Mouse (Mus musculus) spleen, postnatal 10 days (tissue): Measurements from ENCODE around the gene Fstl4.

Experiments
- DNase-seq, 2 experiments: peaks; one replicate each; pipeline ENCODE4 v3.0.0; 2021 to 2022; ENCODE audit warnings: low spot score in 2 of 2

The Fstl4 gene

DNA sequence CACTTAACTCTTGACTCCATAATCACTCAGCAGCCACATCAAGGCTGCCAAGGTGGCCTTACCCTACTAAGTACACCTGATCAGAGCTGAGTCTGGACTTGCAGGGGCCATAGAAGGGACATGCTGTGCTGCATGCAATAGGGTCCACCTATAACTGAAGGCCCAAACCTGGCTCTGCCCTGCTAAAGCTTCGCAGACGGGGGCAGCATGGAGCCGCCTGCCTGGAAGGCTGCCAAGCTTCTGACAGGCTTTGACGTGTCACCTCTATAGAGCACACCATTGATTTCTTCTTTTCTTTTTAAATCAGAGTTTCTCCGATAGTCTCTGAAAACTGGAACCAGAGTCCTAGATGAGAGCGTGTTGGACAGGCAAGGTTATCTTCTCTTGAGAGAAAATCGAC, 146.4 kb downstream of the Fstl4 start:
- DNase-seq = no peak

DNA sequence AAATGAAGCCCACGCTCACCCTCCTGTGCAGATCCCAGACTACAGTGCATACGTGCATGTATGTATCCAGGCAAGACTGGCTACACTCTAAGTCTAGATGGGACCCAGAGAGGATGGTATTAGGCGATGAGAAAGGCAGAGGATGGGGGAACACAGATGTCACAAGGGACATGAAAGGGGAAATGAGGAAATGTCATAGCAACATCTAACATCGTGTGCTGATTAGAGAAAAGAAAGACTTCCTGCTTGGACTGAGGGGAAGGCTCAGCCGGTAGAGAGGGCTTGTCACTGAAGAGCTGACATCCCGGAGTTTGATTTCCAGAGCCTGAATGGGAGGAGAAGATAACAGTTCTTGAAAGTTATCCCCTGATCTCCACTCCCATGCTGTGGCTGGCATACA, 150.0 kb downstream of the Fstl4 start:
- DNase-seq = no peak

- no peak for DNase-seq
Measured at GRCm38 (mm10) chr11:52915648-52916047, 151.2 kb downstream of the Fstl4 start.

GRCm38 (mm10) chr11:52919231-52919960, 155.0 kb downstream of the Fstl4 start:
- no peak for DNase-seq

DNA sequence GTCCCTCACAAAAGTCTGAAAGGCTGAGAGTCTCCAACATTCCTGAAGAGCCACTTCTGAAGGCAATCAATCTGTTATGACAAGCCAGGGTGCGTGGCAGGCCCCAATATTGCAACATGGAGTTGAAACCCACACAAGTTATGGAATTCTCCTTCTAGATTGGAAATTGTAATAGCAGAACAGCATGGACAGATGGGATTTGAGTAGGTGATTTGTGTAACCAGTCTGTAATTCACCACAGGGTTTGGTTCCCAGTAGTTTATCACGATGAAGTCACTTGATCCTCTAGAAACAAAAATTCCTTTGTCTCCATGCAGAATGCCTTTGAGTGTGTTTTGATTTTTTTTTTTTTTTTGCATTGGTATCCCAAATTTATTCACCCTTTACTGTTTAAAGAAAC, 159.8 kb downstream of the Fstl4 start:
- DNase-seq = no peak

DNA sequence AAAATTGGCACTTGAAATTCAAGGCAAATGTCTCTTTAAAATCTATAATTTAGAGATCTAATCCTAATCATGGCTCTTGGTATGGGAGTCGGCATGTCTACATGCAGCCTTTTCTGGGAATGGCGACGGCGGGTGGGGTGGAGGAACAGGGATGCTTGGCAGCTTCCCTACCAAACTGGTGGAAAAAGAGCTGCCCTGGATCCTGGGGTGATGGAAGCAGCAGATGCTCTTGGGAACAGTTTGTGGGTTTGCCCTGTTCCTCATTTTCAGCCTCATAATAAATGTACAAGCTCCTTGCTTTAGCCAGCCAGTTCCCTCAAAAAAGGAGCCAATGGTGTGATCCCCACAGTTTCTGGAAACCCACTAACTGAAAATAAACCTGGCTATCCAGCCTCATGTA, 163.9 kb downstream of the Fstl4 start:
- no peak for DNase-seq

- DNase-seq = no peak
Measured at GRCm38 (mm10) chr11:52939336-52940070, 175.1 kb downstream of the Fstl4 start.

DNA sequence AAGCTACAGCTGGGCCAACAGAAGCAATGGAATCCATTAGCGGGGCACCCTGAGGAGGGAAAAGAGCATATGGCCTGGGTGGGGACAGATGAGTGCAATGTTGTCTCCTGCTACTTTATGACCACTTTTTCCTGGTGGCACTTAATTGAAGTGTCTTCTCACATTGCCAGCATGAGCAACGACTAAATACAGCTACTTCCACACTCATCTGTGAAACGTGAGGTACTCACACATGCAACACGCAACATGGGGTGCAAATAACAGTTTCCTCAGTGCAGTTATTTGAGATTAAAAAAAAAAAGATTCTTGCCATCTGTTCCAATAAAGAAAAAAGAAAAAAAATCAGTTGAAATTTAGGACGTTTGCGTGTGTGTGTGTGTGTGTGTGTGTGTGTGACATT, 178.5 kb downstream of the Fstl4 start:
- no peak for DNase-seq

- DNase-seq = no peak
Measured at GRCm38 (mm10) chr11:52954995-52955394, 190.6 kb downstream of the Fstl4 start.

DNA sequence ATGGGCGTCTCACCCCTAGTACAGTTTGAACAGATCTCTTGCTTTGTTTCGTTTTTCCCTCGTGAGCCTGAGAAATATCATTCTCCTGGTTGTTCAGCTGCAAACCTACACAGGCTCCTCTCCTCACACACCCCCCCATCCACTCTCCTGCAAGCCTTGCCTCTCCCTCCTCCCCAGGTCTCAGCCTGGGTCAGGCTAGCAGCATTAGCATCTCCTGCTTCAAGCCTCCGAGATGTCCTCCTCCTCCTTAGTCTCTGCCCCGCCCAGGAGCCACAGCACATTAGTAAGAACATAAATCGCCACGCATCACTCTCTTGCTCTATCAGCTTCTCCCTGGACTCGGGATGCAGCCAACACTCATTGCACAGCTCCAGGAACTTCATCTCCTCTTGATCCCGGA, 204.4 kb downstream of the Fstl4 start:
- no peak for DNase-seq

DNA sequence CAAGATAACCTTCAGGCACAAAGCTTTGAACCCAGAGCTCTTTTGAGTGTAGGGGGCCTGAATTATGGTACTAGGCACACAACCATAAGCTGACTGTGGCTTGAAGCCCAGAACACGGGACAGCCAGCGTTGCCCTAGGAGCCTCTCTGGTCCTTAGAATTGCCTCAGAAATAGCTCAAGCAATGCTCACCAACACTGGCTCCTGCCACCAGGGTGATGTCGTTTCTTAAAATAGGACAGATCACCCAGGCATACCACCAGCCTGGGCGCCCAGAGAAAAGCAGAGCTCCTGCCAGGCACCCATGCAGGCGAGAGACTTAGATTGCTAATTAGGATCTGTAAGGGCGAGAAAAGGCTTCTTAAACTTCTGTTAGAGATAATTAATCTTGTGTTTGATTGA, 206.0 kb downstream of the Fstl4 start:
- DNase-seq = no peak

GRCm38 (mm10) chr11:52986986-52987385, 222.6 kb downstream of the Fstl4 start:
- DNase-seq = no peak

DNA sequence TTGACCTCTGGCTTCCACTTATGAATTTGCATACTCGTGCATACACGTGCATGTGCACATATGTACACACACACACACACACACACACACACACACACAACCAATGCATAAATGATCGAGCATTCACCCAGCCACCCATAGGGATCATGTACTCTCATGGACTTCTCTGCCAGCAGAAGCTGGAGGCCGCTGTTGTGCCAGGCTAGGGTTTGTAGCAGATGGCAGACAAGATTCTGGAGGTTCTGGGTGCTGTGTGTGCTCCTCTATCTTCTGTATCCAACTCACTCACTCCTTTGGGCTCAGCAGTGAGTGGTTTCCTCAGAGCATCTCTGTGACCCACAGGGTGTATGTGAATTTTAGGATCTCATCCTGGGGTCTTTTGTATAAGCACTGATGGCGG, 230.3 kb downstream of the Fstl4 start:
- DNase-seq = no peak

DNA sequence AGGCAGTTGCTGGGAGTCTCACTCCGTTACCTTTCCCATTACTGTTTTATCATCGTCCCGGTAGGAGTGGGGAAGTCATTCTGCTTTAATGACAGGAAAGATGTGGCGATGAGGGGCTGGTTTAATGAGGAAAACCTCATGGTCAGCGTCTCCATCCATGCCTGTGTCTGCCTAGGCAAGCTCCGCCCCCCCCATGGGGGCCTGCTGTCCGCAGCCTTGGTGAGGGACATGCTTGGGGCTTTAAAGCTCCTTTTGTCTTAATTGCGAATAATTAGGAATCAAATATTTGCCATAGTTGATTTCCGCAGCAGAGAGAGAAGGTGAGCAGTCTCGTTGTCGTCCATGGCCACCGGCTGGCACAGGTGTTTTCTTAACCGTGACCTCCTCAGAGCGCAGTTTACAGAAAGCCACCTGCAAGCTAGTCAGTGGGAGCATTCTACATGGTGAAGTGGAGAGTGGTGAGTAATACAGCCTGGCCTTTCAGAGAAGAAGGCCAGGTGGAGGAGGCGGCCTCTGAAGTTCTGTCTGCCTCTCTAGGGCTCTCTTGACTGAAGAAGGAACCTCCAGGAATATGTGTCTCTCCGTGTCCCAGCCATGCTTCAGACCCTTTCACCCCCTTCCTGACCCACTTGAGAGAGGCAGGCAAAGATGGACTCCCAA, 232.1 kb downstream of the Fstl4 start:
- no peak for DNase-seq

- DNase-seq = no peak
Measured at GRCm38 (mm10) chr11:52997421-52997820, 233.0 kb downstream of the Fstl4 start.

DNA sequence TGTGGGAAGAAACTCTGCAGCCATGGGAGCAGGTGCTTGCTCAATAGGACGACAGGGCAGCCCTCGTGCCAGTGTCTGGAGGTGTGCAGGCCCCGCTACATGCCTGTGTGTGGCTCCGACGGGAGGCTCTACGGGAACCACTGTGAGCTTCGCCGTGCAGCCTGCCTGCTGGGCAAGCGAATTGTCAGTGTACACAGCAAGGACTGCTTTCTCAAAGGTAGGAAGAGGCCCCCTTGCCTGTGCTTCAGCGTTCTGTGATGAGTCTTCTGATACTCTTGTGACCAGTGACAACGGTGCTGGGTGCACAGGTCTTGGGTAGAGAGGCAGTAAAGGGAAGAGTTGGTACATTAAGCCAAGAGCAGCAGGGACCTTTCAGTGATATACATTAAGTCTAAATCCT, 235.8 kb downstream of the Fstl4 start:
- no peak for DNase-seq

- no peak for DNase-seq
Measured at GRCm38 (mm10) chr11:53003361-53003760, 238.9 kb downstream of the Fstl4 start.

- no peak for DNase-seq
Measured at GRCm38 (mm10) chr11:53003811-53004210, 239.4 kb downstream of the Fstl4 start.

- no peak for DNase-seq
Measured at GRCm38 (mm10) chr11:53009597-53009996, 245.2 kb downstream of the Fstl4 start.

GRCm38 (mm10) chr11:53011996-53012505, 247.6 kb downstream of the Fstl4 start:
- no peak for DNase-seq

DNA sequence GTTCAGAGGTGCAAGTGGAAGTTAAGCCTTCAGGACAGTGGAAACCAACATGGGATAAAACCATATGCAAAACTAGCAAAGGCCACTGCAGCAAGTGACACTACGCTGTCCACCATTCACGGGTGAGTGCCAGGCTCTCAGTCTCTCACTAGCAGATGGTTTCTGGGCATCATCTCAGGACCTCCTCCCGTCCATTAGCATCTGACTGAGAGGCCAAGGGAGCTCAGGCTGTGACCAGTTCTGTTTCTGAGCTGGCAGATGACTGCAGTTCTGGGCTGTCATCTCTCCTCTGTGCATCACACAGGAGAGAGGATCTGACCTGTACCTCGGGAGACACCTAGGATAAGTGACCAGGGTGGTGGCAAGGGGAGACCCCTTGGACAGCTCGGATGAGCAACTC, 249.5 kb downstream of the Fstl4 start:
- no peak for DNase-seq

DNA sequence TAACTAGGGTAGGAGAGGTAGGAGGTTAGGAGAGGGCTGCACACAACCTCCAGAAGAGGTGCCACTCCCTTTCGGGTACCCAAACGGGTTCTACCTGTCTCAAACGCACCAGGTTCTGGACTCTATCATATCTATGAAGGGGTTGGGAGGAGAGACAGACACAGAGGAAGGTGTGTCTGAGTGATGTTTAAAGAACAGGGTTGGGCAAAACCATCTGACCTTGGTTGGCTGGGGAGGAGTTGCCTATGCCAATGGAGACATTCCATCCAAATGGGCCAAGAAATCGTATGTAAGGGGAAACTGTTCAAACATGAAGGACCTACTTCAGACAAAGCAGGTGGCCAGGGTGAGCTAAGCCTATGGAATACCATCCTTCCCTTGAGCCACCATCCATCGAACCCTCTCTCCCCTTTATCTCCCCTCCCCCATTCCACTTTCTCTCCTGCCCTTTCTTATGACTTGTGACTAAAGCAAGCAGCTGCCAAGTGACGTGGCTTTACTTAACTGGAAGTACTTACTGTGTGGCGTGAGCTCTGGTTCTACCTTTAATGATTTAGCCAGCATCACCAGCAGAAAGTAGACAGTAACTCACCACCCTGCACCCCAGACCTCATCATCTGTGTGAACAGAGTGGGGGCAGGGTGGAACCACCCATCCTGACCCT, 252.1 kb downstream of the Fstl4 start:
- no peak for DNase-seq
